Mouse (Mus musculus): ENCODE measurements around the gene Capzb. TPM values are rescaled to one million over a fixed set of nuclear protein-coding genes. Genes with fewer than 3 reads are reported as not detected.

Capzb gene
- total RNA-seq, 4 experiments from 2014 or later: 439 to 500 (median 472) TPM

- DNase-seq (ENCODE audit: low spot score in 2 of 2): no peak
Observed at GRCm38 (mm10) chr4:139208236-139209129, 15.8 kb downstream of the Capzb start.

- no peak for DNase-seq (ENCODE audit: low spot score in 2 of 2)
Observed at GRCm38 (mm10) chr4:139209130-139209840, 16.6 kb downstream of the Capzb start.

- no peak for DNase-seq (ENCODE audit: low spot score in 2 of 2)
Observed at GRCm38 (mm10) chr4:139211975-139212831, 19.5 kb downstream of the Capzb start.

- DNase-seq (ENCODE audit: low spot score in 2 of 2): no peak
Observed at GRCm38 (mm10) chr4:139213086-139213485, 20.4 kb downstream of the Capzb start.

GRCm38 (mm10) chr4:139213935-139214371, 21.3 kb downstream of the Capzb start:
- DNase-seq (ENCODE audit: low spot score in 2 of 2): peak; percentile 52 to 62

GRCm38 (mm10) chr4:139216566-139216965, 23.9 kb downstream of the Capzb start:
- peak; percentile 42 to 58 for DNase-seq (ENCODE audit: low spot score in 2 of 2)

GRCm38 (mm10) chr4:139218539-139218938, 25.8 kb downstream of the Capzb start:
- DNase-seq (ENCODE audit: low spot score in 2 of 2): no peak

- DNase-seq (ENCODE audit: low spot score in 2 of 2): no peak
Observed at GRCm38 (mm10) chr4:139219656-139220055, 27.0 kb downstream of the Capzb start.

GRCm38 (mm10) chr4:139220978-139221377, 28.3 kb downstream of the Capzb start:
- no peak for DNase-seq (ENCODE audit: low spot score in 2 of 2)

GRCm38 (mm10) chr4:139221837-139222236, 29.1 kb downstream of the Capzb start:
- DNase-seq (ENCODE audit: low spot score in 2 of 2): no peak

GRCm38 (mm10) chr4:139225115-139225514, 32.4 kb downstream of the Capzb start:
- no peak for DNase-seq (ENCODE audit: low spot score in 2 of 2)

- no peak for DNase-seq (ENCODE audit: low spot score in 2 of 2)
Observed at GRCm38 (mm10) chr4:139225944-139226343, 33.2 kb downstream of the Capzb start.

- DNase-seq (ENCODE audit: low spot score in 2 of 2): no peak
Observed at GRCm38 (mm10) chr4:139226504-139227216, 34.0 kb downstream of the Capzb start.

GRCm38 (mm10) chr4:139227923-139228322, 35.2 kb downstream of the Capzb start:
- no peak for DNase-seq (ENCODE audit: low spot score in 2 of 2)

- DNase-seq (ENCODE audit: low spot score in 2 of 2): no peak
Observed at GRCm38 (mm10) chr4:139229271-139229670, 36.6 kb downstream of the Capzb start.

- no peak for DNase-seq (ENCODE audit: low spot score in 2 of 2)
Observed at GRCm38 (mm10) chr4:139230376-139231120, 37.8 kb downstream of the Capzb start.

- no peak for DNase-seq (ENCODE audit: low spot score in 2 of 2)
Observed at GRCm38 (mm10) chr4:139231163-139231562, 38.5 kb downstream of the Capzb start.

GRCm38 (mm10) chr4:139232479-139233145, 39.9 kb downstream of the Capzb start:
- DNase-seq (ENCODE audit: low spot score in 2 of 2): peak in 1 of 2 experiments; percentile 43

GRCm38 (mm10) chr4:139233146-139233495, 40.4 kb downstream of the Capzb start:
- no peak for DNase-seq (ENCODE audit: low spot score in 2 of 2)
